Mouse (Mus musculus) spleen, adult 2 months (tissue): ENCODE measurements around the gene Cacna2d3.

ENCODE experiments used
- CTCF ChIP-seq: fragments of 200-500 bp; IDR thresholded peaks from 2 replicates; pipeline ENCODE4 v1.5.1; 2011; ENCODE audit warnings: mild to moderate bottlenecking, inconsistent platforms; ENCODE audit not compliant: insufficient read depth, insufficient read length, insufficient replicate concordance; ENCODE audit errors: extremely low read depth
- POLR2A ChIP-seq: fragments of 200-500 bp; IDR thresholded peaks from 2 replicates; pipeline ENCODE4 v1.6.1; 2011; ENCODE audit warnings: low read depth, low read length, inconsistent platforms

DNA sequence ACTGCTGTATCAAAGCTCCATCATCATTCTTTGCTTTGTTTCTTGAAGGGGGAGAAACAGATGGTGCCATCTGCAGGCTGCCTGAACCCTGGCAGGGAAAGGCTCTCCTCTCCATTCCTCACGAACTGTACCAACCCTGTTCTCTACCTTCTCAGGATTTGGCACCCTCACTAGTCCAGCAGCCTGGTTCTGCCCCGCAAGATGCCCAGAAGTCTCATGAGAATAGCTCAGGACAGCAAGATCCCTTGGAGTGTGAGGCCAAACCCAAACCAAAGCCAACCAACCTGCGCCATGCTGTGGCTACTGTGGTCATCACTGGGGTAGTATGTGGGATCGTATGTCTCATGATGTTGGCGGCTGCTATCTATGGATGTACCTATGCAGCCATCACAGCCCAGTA is 694.4 kb downstream of the Cacna2d3 start:
- TF ChIP-seq CTCF (no peak), POLR2A (no peak)
